Mouse (Mus musculus) MEL (cell line): Measurements from ENCODE around the gene Itpk1. TPM values are rescaled to one million over a fixed set of nuclear protein-coding genes. Genes with fewer than 3 reads are reported as not detected.

Experiments
- DNase-seq: peaks from one replicate; pipeline ENCODE4 v3.0.0; 2011; ENCODE audit warnings: low read depth, low spot score
- H3K27ac ChIP-seq: 2 replicates; pipeline ENCODE4 v1.5.1; 2012; ENCODE audit warnings: low read depth, mild to moderate bottlenecking, control low read depth, low read length, moderate library complexity; ENCODE audit not compliant: control insufficient read depth
- H3K27me3 ChIP-seq, 2 experiments: fragments of 150-350 bp in 1 of 2; sonication (generic) in 1 of 2; 2 replicates each; pipeline ENCODE4 v1.6.1; 2012; ENCODE audit warnings: low read length in 2 of 2, mild to moderate bottlenecking in 2 of 2, improper control_type of control experiment in 1 of 2, moderate library complexity in 1 of 2; ENCODE audit not compliant: insufficient read depth in 2 of 2, control insufficient read depth in 1 of 2
- H3K36me3 ChIP-seq, 2 experiments: 2 replicates each; pipeline ENCODE4 v1.6.1; 2012 to 2014; ENCODE audit warnings: low read length in 2 of 2, improper control_type of control experiment in 1 of 2, inconsistent platforms in 1 of 2, mild to moderate bottlenecking in 1 of 2; ENCODE audit not compliant: insufficient read depth in 2 of 2, control insufficient read depth in 1 of 2
- H3K4me1 ChIP-seq, 2 experiments: fragments of 150-350 bp in 1 of 2; sonication (generic) in 1 of 2; 2 replicates each; pipeline ENCODE4 v1.6.1; 2012; ENCODE audit warnings: low read length in 2 of 2, improper control_type of control experiment in 1 of 2, mild to moderate bottlenecking in 1 of 2; ENCODE audit not compliant: insufficient read depth in 2 of 2, control insufficient read depth in 1 of 2
- H3K4me3 ChIP-seq, 2 experiments: fragments of 150-350 bp in 1 of 2; sonication (generic) in 1 of 2; 2 replicates each; pipeline ENCODE4 v1.5.1; 2012; ENCODE audit warnings: low read depth in 2 of 2, low read length in 2 of 2, mild to moderate bottlenecking in 2 of 2, moderate library complexity in 2 of 2, control low read depth in 1 of 2, improper control_type of control experiment in 1 of 2; ENCODE audit not compliant: control insufficient read depth in 1 of 2, insufficient read depth in 1 of 2
- H3K79me2 ChIP-seq: 2 replicates; pipeline ENCODE4 v1.6.1; 2012; ENCODE audit warnings: mild to moderate bottlenecking, low read length, moderate library complexity; ENCODE audit not compliant: control insufficient read depth, poor library complexity, insufficient read depth
- H3K9ac ChIP-seq: 2 replicates; pipeline ENCODE4 v1.6.1; 2012; ENCODE audit warnings: low read depth, mild to moderate bottlenecking, control low read depth, low read length, moderate library complexity; ENCODE audit not compliant: control insufficient read depth, poor library complexity, severe bottlenecking
- H3K9me3 ChIP-seq: fragments of 150-350 bp; sonication (generic); replicated peaks from 2 replicates; pipeline ENCODE4 v1.6.1; 2012; ENCODE audit warnings: mild to moderate bottlenecking, low read length, improper control_type of control experiment, moderate library complexity; ENCODE audit not compliant: insufficient read depth
- ELF1 ChIP-seq: IDR thresholded peaks from 2 replicates; pipeline ENCODE4 v1.6.1; 2014; ENCODE audit warnings: low read depth, mild to moderate bottlenecking, inconsistent platforms, low read length, improper control_type of control experiment, moderate library complexity
- EP300 ChIP-seq, 2 experiments: IDR thresholded peaks; 2 replicates each; pipeline ENCODE4 v1.6.1; 2011; ENCODE audit warnings: improper control_type of control experiment in 2 of 2, low read length in 2 of 2, low read depth in 1 of 2, mild to moderate bottlenecking in 1 of 2
- JUND ChIP-seq: IDR thresholded peaks from 2 replicates; pipeline ENCODE4 v1.6.1; 2011; ENCODE audit warnings: low read depth, mild to moderate bottlenecking, improper control_type of control experiment, low read length
- MXI1 ChIP-seq: IDR thresholded peaks from 2 replicates; pipeline ENCODE4 v1.6.1; 2011; ENCODE audit warnings: mild to moderate bottlenecking, low read depth, low read length, improper control_type of control experiment
- RCOR1 ChIP-seq: IDR thresholded peaks from 2 replicates; pipeline ENCODE4 v1.6.1; 2012; ENCODE audit warnings: low read depth, mild to moderate bottlenecking, inconsistent platforms, low read length, improper control_type of control experiment
- SIN3A ChIP-seq: IDR thresholded peaks from 2 replicates; pipeline ENCODE4 v1.6.1; 2012; ENCODE audit warnings: low read length, improper control_type of control experiment, inconsistent platforms
- TBP ChIP-seq: IDR thresholded peaks from 2 replicates; pipeline ENCODE4 v1.8.0; 2011; ENCODE audit warnings: low read depth, low read length, improper control_type of control experiment
- TCF12 ChIP-seq: IDR thresholded peaks from 2 replicates; pipeline ENCODE4 v1.6.1; 2014; ENCODE audit warnings: low read depth, mild to moderate bottlenecking, inconsistent platforms, low read length, improper control_type of control experiment, moderate library complexity
- USF2 ChIP-seq, 2 experiments: IDR thresholded peaks; 2 replicates each; pipeline ENCODE4 v1.6.1; 2011 to 2012; ENCODE audit warnings: improper control_type of control experiment in 2 of 2, low read length in 2 of 2, borderline replicate concordance in 1 of 2, inconsistent platforms in 1 of 2, low read depth in 1 of 2, mild to moderate bottlenecking in 1 of 2; ENCODE audit not compliant: insufficient read depth in 1 of 2
- ZNF384 ChIP-seq: IDR thresholded peaks from 2 replicates; pipeline ENCODE4 v1.6.1; 2012; ENCODE audit warnings: low read depth, mild to moderate bottlenecking, inconsistent platforms, low read length, improper control_type of control experiment
- polyA plus RNA-seq, 2 experiments: library from polyadenylated mRNA; stranded (reverse) in 1 of 2; unstranded in 1 of 2; fragments of >175 nt in 1 of 2; fragments of >200 nt in 1 of 2; gene quantifications; 2 replicates each; pipeline versions ENCODE4 v1.2.1 to v1.2.4; 2012; ENCODE audit warnings: low replicate concordance in 2 of 2, low read depth in 1 of 2; ENCODE audit not compliant: insufficient read length in 2 of 2, insufficient read depth in 1 of 2, missing spikeins in 1 of 2
- total RNA-seq: library from RNA; depleted of rRNA; stranded (reverse); fragments of 300-350 nt; gene quantifications from 2 replicates; pipeline ENCODE4 v1.2.3, GENCODE M21; 2012

Gene Itpk1
- total and polyA plus RNA-seq, 3 experiments, result 12.0 to 25.7 TPM; not detected in 1

- peaks cover 0 to 10% of the 10 kb centered on the region in 2 experiments; a peak in 2 of 4 replicates for H3K4me1 ChIP-seq
- TF ChIP-seq MXI1 (no peak), ZNF384 (no peak), JUND (no peak), RCOR1 (no peak), USF2 (IDR thresholded peaks at IDR 0.05; ENCODE audit: borderline replicate concordance in 1 of 2, insufficient read depth in 1 of 2, low read depth in 1 of 2, low read length in 2 of 2) (no peak), SIN3A (no peak), ELF1 (no peak)
- H3K4me3 ChIP-seq, result no peak overlapping the region
- DNase-seq, result peak; percentile 25
- H3K9ac ChIP-seq, result no peak overlapping the region
- no peaks in the 10 kb centered on the region for H3K27me3 ChIP-seq
- no peaks in the 10 kb centered on the region for H3K9me3 ChIP-seq
- no peak overlapping the region for H3K27ac ChIP-seq
- H3K79me2 ChIP-seq, result no peaks in the 10 kb centered on the region
- no peaks in the 10 kb centered on the region for H3K36me3 ChIP-seq
Measured at GRCm38 (mm10) chr12:102621205-102621604, 83.5 kb downstream of the Itpk1 start.

GRCm38 (mm10) chr12:102619908-102620307, 84.8 kb downstream of the Itpk1 start:
- 0 out of 2 replicates have a peak, but pooled peaks have one; percentile 14 for TF ChIP-seq TBP
- TF ChIP-seq TCF12, result no peak
- H3K9ac ChIP-seq, result no peak overlapping the region
- H3K79me2 ChIP-seq, result no peaks in the 10 kb centered on the region
- peak; percentile 61 for DNase-seq
- H3K9me3 ChIP-seq, result no peaks in the 10 kb centered on the region
- no peak overlapping the region for H3K27ac ChIP-seq
- H3K4me3 ChIP-seq, result no peak overlapping the region
- H3K36me3 ChIP-seq, result no peaks in the 10 kb centered on the region
- H3K4me1 ChIP-seq, result peaks cover 0 to 10% of the 10 kb centered on the region in 2 experiments; a peak in 2 of 4 replicates
- no peaks in the 10 kb centered on the region for H3K27me3 ChIP-seq

- no peak for DNase-seq
- Histone ChIP-seq H3K4me3 (no peak overlapping the region), H3K4me1 (peaks cover 0 to 10% of the 10 kb centered on the region in 2 experiments; a peak in 2 of 4 replicates), H3K9me3 (no peaks in the 10 kb centered on the region), H3K9ac (no peak overlapping the region), H3K36me3 (no peaks in the 10 kb centered on the region), H3K27me3 (no peaks in the 10 kb centered on the region), H3K79me2 (no peaks in the 10 kb centered on the region), H3K27ac (no peak overlapping the region)
- TF ChIP-seq EP300 (IDR thresholded peaks at IDR 0.05; ENCODE audit: low read depth in 1 of 2, low read length in 2 of 2), result no peak
Measured at GRCm38 (mm10) chr12:102618085-102618484, 86.6 kb downstream of the Itpk1 start.
